Mouse (Mus musculus): ENCODE data around the gene Gpam. TPM values are rescaled to one million over a fixed set of nuclear protein-coding genes. Genes with fewer than 3 reads are reported as not detected.

Gene Gpam
- polyA plus RNA-seq, 1 experiment from 2014 or later = 8.8 TPM

GRCm38 (mm10) chr19:55117991-55118390 lies 9.0 kb downstream of the Gpam start:
- WGBS = 83% methylated on average over 3 of the region's 3 CpGs
- no peak overlapping the region for H3K27ac ChIP-seq (ENCODE audit: low read length)
- H3K4me2 ChIP-seq (ENCODE audit: low read depth, low read length) = no peak overlapping the region
- no peak for ATAC-seq (replicated peaks; ENCODE audit: extremely low read depth, insufficient read depth, low FRiP score)
- H3K4me3 ChIP-seq (ENCODE audit: low read length) = no peak overlapping the region
- H3K9ac ChIP-seq (ENCODE audit: low read length) = no peak overlapping the region
- no peaks in the 10 kb centered on the region for H3K27me3 ChIP-seq (ENCODE audit: control insufficient read depth, insufficient read depth, low read length)
- H3K4me1 ChIP-seq (ENCODE audit: control insufficient read depth, insufficient read depth, low read length) = peaks cover 39% of the 10 kb centered on the region
- no peaks in the 10 kb centered on the region for H3K36me3 ChIP-seq (ENCODE audit: control insufficient read depth, insufficient read depth)
- H3K9me3 ChIP-seq (replicated peaks; ENCODE audit: control insufficient read depth, low read length) = no peaks in the 10 kb centered on the region

GRCm38 (mm10) chr19:55117059-55117815 lies 9.8 kb downstream of the Gpam start:
- WGBS = 27% methylated on average over 6 of the region's 6 CpGs
- Histone ChIP-seq H3K9ac (ENCODE audit: low read length) (no peak overlapping the region), H3K4me1 (ENCODE audit: control insufficient read depth, insufficient read depth, low read length) (peaks cover 39% of the 10 kb centered on the region)

GRCm38 (mm10) chr19:55115532-55115931 lies 11.5 kb downstream of the Gpam start:
- H3K9me3 ChIP-seq (replicated peaks; ENCODE audit: control insufficient read depth, low read length) = no peaks in the 10 kb centered on the region
- WGBS = 80% methylated on average over 4 of the region's 4 CpGs
- no peak overlapping the region for H3K4me2 ChIP-seq (ENCODE audit: low read depth, low read length)
- no peak for ATAC-seq (replicated peaks; ENCODE audit: extremely low read depth, insufficient read depth, low FRiP score)
- no peak overlapping the region for H3K4me3 ChIP-seq (ENCODE audit: low read length)
- H3K27ac ChIP-seq (ENCODE audit: low read length) = no peak overlapping the region
- H3K27me3 ChIP-seq (ENCODE audit: control insufficient read depth, insufficient read depth, low read length) = no peaks in the 10 kb centered on the region
- no peak overlapping the region for H3K9ac ChIP-seq (ENCODE audit: low read length)
- no peaks in the 10 kb centered on the region for H3K36me3 ChIP-seq (ENCODE audit: control insufficient read depth, insufficient read depth)
- H3K4me1 ChIP-seq (ENCODE audit: control insufficient read depth, insufficient read depth, low read length) = peaks cover 30% of the 10 kb centered on the region

More at GRCm38 (mm10) chr19:55117059-55117815, 9.8 kb downstream of the Gpam start:
- Histone ChIP-seq H3K4me3 (ENCODE audit: low read length) (no peak overlapping the region), H3K36me3 (ENCODE audit: control insufficient read depth, insufficient read depth) (no peaks in the 10 kb centered on the region), H3K9me3 (replicated peaks; ENCODE audit: control insufficient read depth, low read length) (no peaks in the 10 kb centered on the region), H3K4me2 (ENCODE audit: low read depth, low read length) (no peak overlapping the region), H3K27me3 (ENCODE audit: control insufficient read depth, insufficient read depth, low read length) (no peaks in the 10 kb centered on the region), H3K27ac (ENCODE audit: low read length) (no peak overlapping the region)
- ATAC-seq (replicated peaks; ENCODE audit: extremely low read depth, insufficient read depth, low FRiP score) = no peak

- H3K27me3 ChIP-seq (ENCODE audit: control insufficient read depth, insufficient read depth, low read length) = no peaks in the 10 kb centered on the region
- peaks cover 24% of the 10 kb centered on the region for H3K4me1 ChIP-seq (ENCODE audit: control insufficient read depth, insufficient read depth, low read length)
- no peak overlapping the region for H3K9ac ChIP-seq (ENCODE audit: low read length)
- H3K36me3 ChIP-seq (ENCODE audit: control insufficient read depth, insufficient read depth) = no peaks in the 10 kb centered on the region
- no peaks in the 10 kb centered on the region for H3K9me3 ChIP-seq (replicated peaks; ENCODE audit: control insufficient read depth, low read length)
- WGBS = 84% methylated on average over 5 of the region's 5 CpGs
- no peak overlapping the region for H3K27ac ChIP-seq (ENCODE audit: low read length)
- H3K4me3 ChIP-seq (ENCODE audit: low read length) = no peak overlapping the region
- no peak for ATAC-seq (replicated peaks; ENCODE audit: extremely low read depth, insufficient read depth, low FRiP score)
- no peak overlapping the region for H3K4me2 ChIP-seq (ENCODE audit: low read depth, low read length)
Observed at GRCm38 (mm10) chr19:55114825-55115395, 12.1 kb downstream of the Gpam start.

- Histone ChIP-seq H3K27me3 (ENCODE audit: control insufficient read depth, insufficient read depth, low read length) (no peaks in the 10 kb centered on the region), H3K9me3 (replicated peaks; ENCODE audit: control insufficient read depth, low read length) (no peaks in the 10 kb centered on the region), H3K4me1 (ENCODE audit: control insufficient read depth, insufficient read depth, low read length) (peaks cover 8% of the 10 kb centered on the region), H3K36me3 (ENCODE audit: control insufficient read depth, insufficient read depth) (no peaks in the 10 kb centered on the region), H3K27ac (ENCODE audit: low read length) (no peak overlapping the region), H3K4me3 (ENCODE audit: low read length) (no peak overlapping the region), H3K4me2 (ENCODE audit: low read depth, low read length) (no peak overlapping the region), H3K9ac (ENCODE audit: low read length) (no peak overlapping the region)
- WGBS = 26% methylated on average over 3 of the region's 3 CpGs
- ATAC-seq (replicated peaks; ENCODE audit: extremely low read depth, insufficient read depth, low FRiP score) = no peak
Observed at GRCm38 (mm10) chr19:55107896-55108295, 19.1 kb downstream of the Gpam start.

- Histone ChIP-seq H3K9ac (ENCODE audit: low read length) (no peak overlapping the region), H3K4me2 (ENCODE audit: low read depth, low read length) (no peak overlapping the region), H3K4me3 (ENCODE audit: low read length) (no peak overlapping the region), H3K27ac (ENCODE audit: low read length) (no peak overlapping the region), H3K9me3 (replicated peaks; ENCODE audit: control insufficient read depth, low read length) (no peaks in the 10 kb centered on the region), H3K27me3 (ENCODE audit: control insufficient read depth, insufficient read depth, low read length) (no peaks in the 10 kb centered on the region), H3K36me3 (ENCODE audit: control insufficient read depth, insufficient read depth) (no peaks in the 10 kb centered on the region), H3K4me1 (ENCODE audit: control insufficient read depth, insufficient read depth, low read length) (peaks cover 10% of the 10 kb centered on the region)
- 88% methylated on average over 3 of the region's 3 CpGs for WGBS
- ATAC-seq (replicated peaks; ENCODE audit: extremely low read depth, insufficient read depth, low FRiP score) = no peak
Observed at GRCm38 (mm10) chr19:55105969-55106368, 21.1 kb downstream of the Gpam start.

GRCm38 (mm10) chr19:55103081-55103830 lies 23.8 kb downstream of the Gpam start:
- no peaks in the 10 kb centered on the region for H3K36me3 ChIP-seq (ENCODE audit: control insufficient read depth, insufficient read depth)
- H3K4me2 ChIP-seq (ENCODE audit: low read depth, low read length) = peak overlapping the region; percentile 62
- peak overlapping the region; percentile 88 for H3K27ac ChIP-seq (ENCODE audit: low read length)
- H3K4me3 ChIP-seq (ENCODE audit: low read length) = peak overlapping the region; percentile 45
- peak; percentile 39 for ATAC-seq (replicated peaks; ENCODE audit: extremely low read depth, insufficient read depth, low FRiP score)
- H3K9me3 ChIP-seq (replicated peaks; ENCODE audit: control insufficient read depth, low read length) = no peaks in the 10 kb centered on the region
- WGBS = 44% methylated on average over 11 of the region's 11 CpGs
- H3K27me3 ChIP-seq (ENCODE audit: control insufficient read depth, insufficient read depth, low read length) = no peaks in the 10 kb centered on the region
- peaks cover 21% of the 10 kb centered on the region for H3K4me1 ChIP-seq (ENCODE audit: control insufficient read depth, insufficient read depth, low read length)
- peak overlapping the region; percentile 54 for H3K9ac ChIP-seq (ENCODE audit: low read length)

GRCm38 (mm10) chr19:55101659-55102058 lies 25.4 kb downstream of the Gpam start:
- Histone ChIP-seq H3K27ac (ENCODE audit: low read length) (no peak overlapping the region), H3K9ac (ENCODE audit: low read length) (no peak overlapping the region), H3K4me2 (ENCODE audit: low read depth, low read length) (peak overlapping the region; percentile 62), H3K36me3 (ENCODE audit: control insufficient read depth, insufficient read depth) (no peaks in the 10 kb centered on the region), H3K4me3 (ENCODE audit: low read length) (0 out of 2 replicates have a peak overlapping the region, but pooled peaks have one; percentile 14), H3K9me3 (replicated peaks; ENCODE audit: control insufficient read depth, low read length) (no peaks in the 10 kb centered on the region), H3K4me1 (ENCODE audit: control insufficient read depth, insufficient read depth, low read length) (peaks cover 22% of the 10 kb centered on the region), H3K27me3 (ENCODE audit: control insufficient read depth, insufficient read depth, low read length) (no peaks in the 10 kb centered on the region)
- WGBS = 66% methylated on average over 4 of the region's 4 CpGs
- ATAC-seq (replicated peaks; ENCODE audit: extremely low read depth, insufficient read depth, low FRiP score) = no peak
